Mouse (Mus musculus) liver, embryonic 12.5 days (tissue): ENCODE measurements around the gene Arhgef10l. TPM values are rescaled to one million over a fixed set of nuclear protein-coding genes. Genes with fewer than 3 reads are reported as not detected.

ENCODE experiments used
- ATAC-seq: fragments of 200-750 bp; cut with Nextera tagmentation; 2 replicates; pipeline ENCODE4 v1.8.0; 2017; ENCODE audit warnings: moderate number of reproducible peaks, mild to moderate bottlenecking, moderate library complexity
- H3K27ac ChIP-seq: fragments of 300-500 bp; sonication (generic); 2 replicates; pipeline ENCODE4 v1.5.1; 2016; ENCODE audit warnings: mild to moderate bottlenecking
- H3K27me3 ChIP-seq: fragments of 300-500 bp; sonication (generic); replicated peaks from 2 replicates; pipeline ENCODE4 v1.6.1; 2016; ENCODE audit warnings: mild to moderate bottlenecking, moderate library complexity
- H3K36me3 ChIP-seq: fragments of 300-500 bp; sonication (generic); 2 replicates; pipeline ENCODE4 v1.6.1; 2016; ENCODE audit warnings: mild to moderate bottlenecking, moderate library complexity
- H3K4me1 ChIP-seq: fragments of 300-500 bp; sonication (generic); 2 replicates; pipeline ENCODE4 v1.6.1; 2016
- H3K4me2 ChIP-seq: fragments of 300-500 bp; sonication (generic); 2 replicates; pipeline ENCODE4 v1.6.1; 2016; ENCODE audit warnings: mild to moderate bottlenecking, moderate library complexity
- H3K4me3 ChIP-seq: fragments of 300-500 bp; sonication (generic); 2 replicates; pipeline ENCODE4 v1.5.1; 2016; ENCODE audit warnings: mild to moderate bottlenecking, moderate library complexity
- H3K9ac ChIP-seq: fragments of 300-500 bp; sonication (generic); 2 replicates; pipeline ENCODE4 v1.6.1; 2016; ENCODE audit warnings: mild to moderate bottlenecking, moderate library complexity
- H3K9me3 ChIP-seq: fragments of 300-500 bp; sonication (generic); replicated peaks from 2 replicates; pipeline ENCODE4 v1.6.1; 2016; ENCODE audit warnings: mild to moderate bottlenecking, moderate library complexity
- WGBS: fragments of 180-500 bp; shearing (Covaris S2); methylation state at CpG from one replicate; pipeline ENCODE4 v1.1.7; 2016; ENCODE audit not compliant: insufficient replicate concordance; 5-methylcytosine and 5-hydroxymethylcytosine counted together
- polyA plus RNA-seq: library from polyadenylated mRNA; unstranded; fragments of >200 nt; fragmentation: Nextera tagmentation; extraction: Ambion mirVana; gene quantifications from 2 replicates; pipeline ENCODE4 v1.2.1, GENCODE M21; 2016

The Arhgef10l gene
- polyA plus RNA-seq, 1 experiment from 2014 or later = 3.5 TPM

- ATAC-seq = no peak
These were observed 145.1 kb downstream of the Arhgef10l start for GRCm38 (mm10) chr4:140520719-140521118.

DNA sequence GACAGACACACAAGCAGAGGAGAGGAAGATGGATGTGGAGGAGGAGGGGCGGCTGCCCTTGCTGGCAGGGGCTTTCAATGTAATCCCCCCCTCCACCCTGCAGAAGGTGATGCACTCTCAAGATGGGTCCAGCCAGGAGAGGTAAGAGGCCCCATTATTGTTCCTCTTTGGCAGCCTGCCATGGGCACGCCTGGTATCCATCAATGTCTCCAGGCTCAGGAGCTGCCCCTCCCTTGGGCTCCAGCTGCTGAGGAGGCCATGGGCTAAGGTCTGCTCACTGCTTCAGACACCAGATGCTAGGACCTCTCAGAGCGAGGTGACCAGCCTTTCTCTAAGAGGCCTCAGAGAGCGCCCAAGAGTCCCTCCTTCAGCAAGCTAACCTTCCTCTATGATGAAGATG, 152.0 kb downstream of the Arhgef10l start:
- Histone ChIP-seq H3K4me1 (no peaks in the 10 kb centered on the region), H3K4me3 (no peak overlapping the region), H3K9ac (no peak overlapping the region), H3K36me3 (peaks cover 11% of the 10 kb centered on the region; the same call in 1 of the 2 replicates), H3K27me3 (no peaks in the 10 kb centered on the region), H3K4me2 (no peak overlapping the region), H3K27ac (no peak overlapping the region), H3K9me3 (no peaks in the 10 kb centered on the region)
- 67% methylated on average over 4 of the region's 4 CpGs for WGBS
- ATAC-seq = no peak

More at GRCm38 (mm10) chr4:140520719-140521118, 145.1 kb downstream of the Arhgef10l start:
- 79% methylated on average over 9 of the region's 9 CpGs for WGBS
- Histone ChIP-seq H3K9ac (no peak overlapping the region), H3K4me3 (no peak overlapping the region), H3K36me3 (peaks cover 12% of the 10 kb centered on the region; the same call in 1 of the 2 replicates), H3K4me1 (no peaks in the 10 kb centered on the region), H3K4me2 (no peak overlapping the region), H3K9me3 (no peaks in the 10 kb centered on the region), H3K27ac (no peak overlapping the region), H3K27me3 (no peaks in the 10 kb centered on the region)

DNA sequence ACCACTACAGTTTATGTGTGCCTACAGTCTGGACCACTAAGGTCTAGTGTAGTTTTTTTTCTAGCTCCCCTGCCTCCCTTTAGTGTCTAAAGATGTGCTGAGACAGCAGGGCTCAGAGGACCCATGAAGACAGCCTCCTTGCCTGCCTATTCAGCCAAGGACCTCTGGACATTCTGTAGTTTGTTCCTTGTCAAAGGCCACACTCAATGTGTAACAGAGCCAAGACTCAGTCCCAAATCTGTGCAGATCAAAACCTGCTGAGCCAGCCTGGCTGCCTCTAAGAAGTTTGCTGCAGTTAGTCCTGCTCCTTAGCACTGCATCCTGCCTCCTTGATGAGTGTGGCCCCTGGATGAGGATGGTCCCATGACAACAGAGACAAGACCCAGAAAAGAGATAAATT, 156.0 kb downstream of the Arhgef10l start:
- Histone ChIP-seq H3K27ac (no peak overlapping the region), H3K9ac (no peak overlapping the region), H3K9me3 (no peaks in the 10 kb centered on the region), H3K27me3 (0 out of 2 replicates have a peak, but pooled peaks cover 3% of the 10 kb centered on the region), H3K4me3 (no peak overlapping the region), H3K4me1 (peaks cover 3% of the 10 kb centered on the region; the same call in 1 of the 2 replicates), H3K36me3 (0 out of 2 replicates have a peak, but pooled peaks cover 2% of the 10 kb centered on the region), H3K4me2 (no peak overlapping the region)
- no peak for ATAC-seq

GRCm38 (mm10) chr4:140507172-140507714, 158.6 kb downstream of the Arhgef10l start:
- no peaks in the 10 kb centered on the region for H3K36me3 ChIP-seq
- 30% methylated on average over 15 of the region's 15 CpGs for WGBS
- H3K4me1 ChIP-seq = peaks cover 3% of the 10 kb centered on the region; the same call in 1 of the 2 replicates
- H3K9me3 ChIP-seq = no peaks in the 10 kb centered on the region
- no peak overlapping the region for H3K9ac ChIP-seq
- ATAC-seq = no peak
- peaks cover 3% of the 10 kb centered on the region; the same call in 1 of the 2 replicates for H3K27me3 ChIP-seq
- H3K27ac ChIP-seq = no peak overlapping the region
- no peak overlapping the region for H3K4me3 ChIP-seq
- no peak overlapping the region for H3K4me2 ChIP-seq

DNA sequence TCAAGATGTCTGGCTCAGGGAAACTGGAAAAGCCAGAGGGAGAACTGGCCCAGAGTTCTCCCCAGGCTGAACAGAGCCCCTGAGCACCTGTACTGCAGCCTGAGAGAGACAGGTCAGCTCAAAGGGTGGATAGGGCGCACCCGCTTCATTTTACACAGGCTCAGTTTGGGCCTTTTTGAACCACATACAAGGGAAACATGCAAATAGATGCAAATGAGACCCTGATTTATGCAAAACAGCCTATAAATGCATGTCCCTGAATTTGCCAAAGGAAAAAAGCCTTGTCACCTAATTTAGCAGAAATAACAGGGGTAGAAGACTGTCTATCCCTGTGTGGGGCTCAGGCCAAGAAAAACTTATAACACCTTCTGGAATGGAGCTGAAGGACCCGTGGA, 160.2 kb downstream of the Arhgef10l start:
- Histone ChIP-seq H3K27me3 (peaks cover 3% of the 10 kb centered on the region; the same call in 1 of the 2 replicates), H3K4me1 (peaks cover 3% of the 10 kb centered on the region; the same call in 1 of the 2 replicates), H3K27ac (no peak overlapping the region), H3K4me2 (no peak overlapping the region), H3K9me3 (no peaks in the 10 kb centered on the region), H3K4me3 (no peak overlapping the region), H3K36me3 (no peaks in the 10 kb centered on the region), H3K9ac (no peak overlapping the region)
- ATAC-seq = no peak
- WGBS = 68% methylated on average over 3 of the region's 3 CpGs

DNA sequence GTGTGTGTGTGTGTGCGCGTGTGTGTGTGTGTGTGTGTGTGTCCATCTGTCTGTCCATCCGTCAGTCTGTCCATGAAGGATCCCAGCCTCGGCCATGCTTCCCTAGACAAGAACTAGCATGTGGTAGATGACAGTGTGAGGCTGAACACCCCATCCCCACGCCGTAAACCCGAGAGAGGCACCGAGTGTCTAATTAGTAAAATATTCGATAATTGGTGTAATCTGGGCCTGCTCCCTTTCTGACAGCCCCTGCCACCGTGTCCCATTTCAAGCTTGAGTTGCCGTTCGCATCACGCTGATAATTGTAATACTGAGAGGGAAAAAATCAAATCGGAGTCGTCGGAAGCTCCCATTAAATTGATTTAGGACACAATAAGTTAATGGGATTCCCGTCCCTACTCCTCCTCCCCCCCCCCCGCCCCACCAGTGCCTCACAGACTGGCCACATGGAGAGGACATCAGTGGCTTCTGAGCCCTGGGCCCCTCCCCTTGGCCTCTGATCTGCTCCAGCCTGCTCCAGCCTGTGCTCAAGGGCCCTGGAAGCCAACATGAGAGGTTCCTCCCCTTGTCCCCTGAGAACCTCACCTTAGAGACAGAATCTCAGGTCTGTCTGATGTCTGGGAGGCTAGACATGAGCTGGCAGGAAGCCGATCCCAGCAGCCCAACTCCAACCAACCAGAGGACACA, 160.7 kb downstream of the Arhgef10l start:
- H3K4me2 ChIP-seq = no peak overlapping the region
- H3K4me1 ChIP-seq = peaks cover 3% of the 10 kb centered on the region; the same call in 1 of the 2 replicates
- H3K4me3 ChIP-seq = no peak overlapping the region
- WGBS = 68% methylated on average over 19 of the region's 19 CpGs
- H3K36me3 ChIP-seq = no peaks in the 10 kb centered on the region
- no peaks in the 10 kb centered on the region for H3K9me3 ChIP-seq
- peaks cover 3% of the 10 kb centered on the region; the same call in 1 of the 2 replicates for H3K27me3 ChIP-seq
- H3K27ac ChIP-seq = no peak overlapping the region
- H3K9ac ChIP-seq = no peak overlapping the region
- no peak for ATAC-seq

DNA sequence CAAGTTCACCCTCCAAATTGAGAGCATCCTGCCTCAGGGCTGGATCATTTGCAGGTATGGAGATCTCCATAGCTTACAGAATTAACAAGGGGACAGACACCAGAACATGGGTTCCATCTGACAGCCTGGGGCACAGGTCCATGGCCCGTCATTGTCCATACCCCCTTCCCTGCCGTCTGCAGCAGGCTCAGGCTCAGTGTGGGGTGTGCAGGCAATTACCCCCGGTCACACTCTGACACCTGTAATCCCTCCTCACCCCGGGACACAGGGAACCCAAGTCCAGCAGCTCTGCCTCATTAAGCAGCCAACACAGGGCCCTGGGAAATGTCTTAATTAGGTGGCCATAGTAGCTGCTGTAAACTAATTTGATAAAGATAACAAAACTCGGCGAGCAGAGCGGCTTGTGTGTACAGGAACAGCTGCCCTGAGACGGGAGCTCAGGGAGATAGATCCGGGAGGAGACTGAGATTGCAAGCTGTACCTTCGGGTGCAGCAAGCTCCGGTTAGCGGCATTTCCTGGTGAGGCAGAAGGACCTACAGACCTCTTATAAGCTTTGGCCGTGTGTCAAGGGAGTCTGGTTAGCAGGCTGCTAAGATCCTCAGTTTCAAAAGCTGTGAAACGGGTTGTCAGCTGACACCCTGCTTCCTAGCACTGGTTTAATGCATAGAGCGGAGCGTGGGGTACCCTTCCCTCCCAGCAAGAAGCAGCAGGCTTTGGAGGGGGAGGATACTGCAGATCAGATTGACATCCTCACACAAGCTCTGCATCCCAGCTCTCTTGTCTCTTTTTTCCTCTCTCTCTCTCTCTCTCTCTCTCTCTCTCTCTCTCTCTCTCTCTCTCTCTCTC, 161.5 kb downstream of the Arhgef10l start:
- 31% methylated on average over 16 of the region's 16 CpGs for WGBS
- no peak overlapping the region for H3K4me3 ChIP-seq
- H3K27ac ChIP-seq = no peak overlapping the region
- no peak for ATAC-seq
- peaks cover 3% of the 10 kb centered on the region; the same call in 1 of the 2 replicates for H3K4me1 ChIP-seq
- no peaks in the 10 kb centered on the region for H3K9me3 ChIP-seq
- H3K36me3 ChIP-seq = no peaks in the 10 kb centered on the region
- no peak overlapping the region for H3K9ac ChIP-seq
- peaks cover 3% of the 10 kb centered on the region; the same call in 1 of the 2 replicates for H3K27me3 ChIP-seq
- no peak overlapping the region for H3K4me2 ChIP-seq

- Histone ChIP-seq H3K9me3 (no peaks in the 10 kb centered on the region), H3K27me3 (peaks cover 3% of the 10 kb centered on the region; the same call in 1 of the 2 replicates), H3K4me1 (no peaks in the 10 kb centered on the region), H3K27ac (no peak overlapping the region), H3K4me2 (no peak overlapping the region), H3K36me3 (no peaks in the 10 kb centered on the region), H3K9ac (no peak overlapping the region), H3K4me3 (no peak overlapping the region)
- 29% methylated on average over 7 of the region's 7 CpGs for WGBS
- ATAC-seq = no peak
These were observed 165.0 kb downstream of the Arhgef10l start for GRCm38 (mm10) chr4:140500766-140501165.

DNA sequence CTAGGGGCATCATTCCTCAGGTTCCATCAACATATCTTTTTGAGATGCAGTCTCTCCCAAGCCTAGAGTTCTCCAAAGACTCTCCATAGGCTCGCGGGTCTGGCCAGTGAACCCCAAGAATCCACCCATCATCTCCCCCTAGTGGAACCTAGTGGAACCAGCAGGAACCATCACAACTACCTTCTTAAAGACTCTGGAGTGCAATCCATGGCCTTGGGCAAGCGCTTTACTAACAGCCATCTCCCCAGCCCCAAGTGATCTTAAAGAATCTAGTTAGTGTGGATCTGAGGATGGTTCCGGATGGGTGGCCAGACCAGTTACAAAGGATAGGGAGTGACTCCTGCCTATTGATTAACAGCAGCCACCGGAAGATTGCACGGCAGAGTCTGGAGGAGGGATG, 166.2 kb downstream of the Arhgef10l start:
- H3K4me2 ChIP-seq = no peak overlapping the region
- no peaks in the 10 kb centered on the region; the same call in 1 of the 2 replicates for H3K27me3 ChIP-seq
- H3K36me3 ChIP-seq = no peaks in the 10 kb centered on the region
- no peaks in the 10 kb centered on the region for H3K9me3 ChIP-seq
- no peak overlapping the region for H3K27ac ChIP-seq
- no peak overlapping the region for H3K9ac ChIP-seq
- no peak overlapping the region for H3K4me3 ChIP-seq
- H3K4me1 ChIP-seq = no peaks in the 10 kb centered on the region
- ATAC-seq = no peak
- 68% methylated on average over 6 of the region's 6 CpGs for WGBS

- ATAC-seq = no peak
- Histone ChIP-seq H3K4me1 (no peaks in the 10 kb centered on the region), H3K9ac (no peak overlapping the region), H3K27me3 (no peaks in the 10 kb centered on the region), H3K36me3 (no peaks in the 10 kb centered on the region), H3K9me3 (no peaks in the 10 kb centered on the region), H3K4me2 (no peak overlapping the region), H3K4me3 (no peak overlapping the region), H3K27ac (no peak overlapping the region)
- WGBS = 74% methylated on average over 20 of the region's 20 CpGs
These were observed 168.6 kb downstream of the Arhgef10l start for GRCm38 (mm10) chr4:140497169-140497568.

DNA sequence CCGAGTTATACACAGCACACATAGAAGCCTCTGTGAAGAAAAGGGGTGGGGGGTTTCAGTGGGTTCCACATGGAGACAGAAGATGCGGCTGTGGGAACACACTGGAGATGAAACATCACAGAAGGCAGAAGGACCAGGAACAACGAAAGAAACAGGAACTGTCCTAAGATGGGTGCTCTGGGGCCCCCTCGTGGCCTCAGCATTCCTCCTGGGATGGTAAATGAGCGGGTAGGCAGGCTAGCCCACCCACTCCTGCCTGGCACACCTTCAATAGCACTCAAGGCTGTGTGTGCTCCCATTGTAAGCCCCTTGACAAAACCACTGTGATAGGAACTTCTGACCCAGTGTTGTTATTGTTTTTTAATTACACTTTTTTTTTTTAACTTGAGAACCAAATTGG, 174.3 kb downstream of the Arhgef10l start:
- Histone ChIP-seq H3K9ac (no peak overlapping the region), H3K27ac (no peak overlapping the region), H3K4me3 (no peak overlapping the region), H3K4me2 (no peak overlapping the region), H3K27me3 (no peaks in the 10 kb centered on the region), H3K9me3 (no peaks in the 10 kb centered on the region), H3K4me1 (no peaks in the 10 kb centered on the region), H3K36me3 (no peaks in the 10 kb centered on the region)
- 34% methylated on average over 5 of the region's 5 CpGs for WGBS
- ATAC-seq = no peak

DNA sequence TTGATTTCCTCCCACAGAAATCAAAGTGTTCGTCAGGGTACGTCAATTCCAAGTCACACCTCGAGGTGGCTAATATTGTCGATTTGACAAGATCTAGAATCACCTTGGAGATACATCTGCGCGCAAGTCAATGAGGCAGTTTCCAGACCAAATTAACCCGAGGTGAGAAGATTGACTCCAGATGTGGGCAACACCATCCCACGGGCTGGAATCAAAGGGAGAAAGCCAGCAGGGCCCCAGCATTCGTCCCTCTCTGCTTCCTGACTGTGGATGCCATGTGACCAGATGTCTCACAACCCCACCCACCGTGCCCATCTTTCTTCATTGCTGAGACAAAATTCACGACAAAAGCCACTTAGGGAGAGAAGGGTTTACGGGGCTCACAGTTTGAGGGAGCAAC, 180.4 kb downstream of the Arhgef10l start:
- no peak overlapping the region for H3K9ac ChIP-seq
- H3K4me2 ChIP-seq = no peak overlapping the region
- H3K27me3 ChIP-seq = no peaks in the 10 kb centered on the region
- 57% methylated on average over 12 of the region's 12 CpGs for WGBS
- H3K9me3 ChIP-seq = no peaks in the 10 kb centered on the region
- no peaks in the 10 kb centered on the region for H3K4me1 ChIP-seq
- H3K36me3 ChIP-seq = no peaks in the 10 kb centered on the region
- H3K27ac ChIP-seq = no peak overlapping the region
- H3K4me3 ChIP-seq = no peak overlapping the region
- no peak for ATAC-seq
